Mouse (Mus musculus) stomach, embryonic 15.5 days (tissue): ENCODE measurements around the gene Fzd7. TPM values are rescaled to one million over a fixed set of nuclear protein-coding genes. Genes with fewer than 3 reads are reported as not detected.

Experiments used
- ATAC-seq: fragments of 200-750 bp; cut with Nextera tagmentation; 2 replicates; pipeline ENCODE4 v1.8.0; 2017; ENCODE audit warnings: low read depth, moderate number of reproducible peaks, moderate TSS enrichment; ENCODE audit not compliant: insufficient read depth, low FRiP score
- H3K27ac ChIP-seq: fragments of 300-500 bp; sonication (generic); 2 replicates; pipeline ENCODE4 v1.5.1; 2015; ENCODE audit warnings: mild to moderate bottlenecking, inconsistent platforms
- H3K27me3 ChIP-seq: fragments of 300-500 bp; sonication (generic); replicated peaks from 2 replicates; pipeline ENCODE4 v1.6.1; 2015; ENCODE audit warnings: inconsistent platforms
- H3K36me3 ChIP-seq: fragments of 300-500 bp; sonication (generic); 2 replicates; pipeline ENCODE4 v1.6.1; 2015; ENCODE audit warnings: inconsistent platforms
- H3K4me1 ChIP-seq: fragments of 300-500 bp; sonication (generic); 2 replicates; pipeline ENCODE4 v1.6.1; 2015; ENCODE audit warnings: inconsistent platforms
- H3K4me2 ChIP-seq: fragments of 300-500 bp; sonication (generic); 2 replicates; pipeline ENCODE4 v1.6.1; 2015; ENCODE audit warnings: mild to moderate bottlenecking, inconsistent platforms
- H3K4me3 ChIP-seq: fragments of 300-500 bp; sonication (generic); replicated peaks from 2 replicates; pipeline ENCODE4 v1.5.1; 2015; ENCODE audit warnings: inconsistent platforms
- H3K9ac ChIP-seq: fragments of 300-500 bp; sonication (generic); 2 replicates; pipeline ENCODE4 v1.6.1; 2015; ENCODE audit warnings: inconsistent platforms
- H3K9me3 ChIP-seq: fragments of 300-500 bp; sonication (generic); 2 replicates; pipeline ENCODE4 v1.6.1; 2016; ENCODE audit warnings: inconsistent platforms
- WGBS: fragments of 180-500 bp; shearing (Covaris S2); methylation state at CpG from one replicate; pipeline ENCODE4 v1.1.7; 2015; 5-methylcytosine and 5-hydroxymethylcytosine counted together
- polyA plus RNA-seq: library from polyadenylated mRNA; unstranded; fragments of >200 nt; fragmentation: Nextera tagmentation; extraction: Ambion mirVana; gene quantifications from 2 replicates; pipeline ENCODE4 v1.2.1, GENCODE M21; 2015

Fzd7 gene
- polyA plus RNA-seq, 1 experiment from 2014 or later, result 7.7 TPM

- no peak for ATAC-seq
- Histone ChIP-seq H3K27ac (no peak overlapping the region), H3K4me3 (no peak overlapping the region), H3K9me3 (no peaks in the 10 kb centered on the region), H3K4me1 (peaks cover 17% of the 10 kb centered on the region), H3K9ac (no peak overlapping the region), H3K27me3 (no peaks in the 10 kb centered on the region), H3K4me2 (no peak overlapping the region), H3K36me3 (no peaks in the 10 kb centered on the region)
- 16% methylated on average over 9 of the region's 11 CpGs for WGBS
Observed at GRCm38 (mm10) chr1:59472368-59473180, 9.7 kb upstream of the Fzd7 start.

- H3K4me3 ChIP-seq, result no peak overlapping the region
- H3K27me3 ChIP-seq, result no peaks in the 10 kb centered on the region
- H3K27ac ChIP-seq, result no peak overlapping the region
- 15% methylated on average over 4 of the region's 4 CpGs for WGBS
- no peak for ATAC-seq
- H3K9ac ChIP-seq, result no peak overlapping the region
- peaks cover 17% of the 10 kb centered on the region for H3K4me1 ChIP-seq
- no peak overlapping the region for H3K4me2 ChIP-seq
- H3K36me3 ChIP-seq, result no peaks in the 10 kb centered on the region
- no peaks in the 10 kb centered on the region for H3K9me3 ChIP-seq
Observed at GRCm38 (mm10) chr1:59473181-59473555, 9.1 kb upstream of the Fzd7 start.

DNA sequence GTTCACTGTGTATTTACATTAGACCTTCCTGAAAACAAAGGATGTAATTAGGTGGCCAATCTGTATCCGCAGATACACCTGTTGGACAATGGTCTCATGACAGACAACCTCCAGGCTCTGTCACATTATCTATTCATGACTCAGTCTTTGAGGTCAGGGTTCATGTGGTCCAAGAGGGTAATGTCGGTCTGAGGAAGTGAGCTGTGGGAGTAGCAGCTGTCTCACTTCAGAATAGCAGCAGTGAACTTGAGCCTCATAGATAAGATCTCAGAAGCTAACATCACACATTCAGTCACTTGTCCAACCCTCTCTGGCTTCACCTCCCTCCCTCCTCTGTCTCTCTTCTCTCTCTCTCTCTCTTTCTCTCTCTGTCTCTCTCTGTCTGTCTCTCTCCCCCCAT is 6.6 kb upstream of the Fzd7 start:
- Histone ChIP-seq H3K4me1 (peaks cover 19% of the 10 kb centered on the region), H3K36me3 (no peaks in the 10 kb centered on the region), H3K4me3 (no peak overlapping the region), H3K27ac (no peak overlapping the region), H3K9me3 (no peaks in the 10 kb centered on the region), H3K9ac (no peak overlapping the region), H3K27me3 (no peaks in the 10 kb centered on the region), H3K4me2 (no peak overlapping the region)
- 21% methylated on average over 2 of the region's 2 CpGs for WGBS
- ATAC-seq, result no peak

GRCm38 (mm10) chr1:59478911-59479310 is 3.3 kb upstream of the Fzd7 start:
- no peak overlapping the region for H3K9ac ChIP-seq
- H3K27me3 ChIP-seq, result no peaks in the 10 kb centered on the region
- ATAC-seq, result no peak
- H3K4me1 ChIP-seq, result peaks cover 17% of the 10 kb centered on the region
- H3K4me2 ChIP-seq, result no peak overlapping the region
- H3K36me3 ChIP-seq, result no peaks in the 10 kb centered on the region
- WGBS, result 64% methylated on average over 3 of the region's 3 CpGs
- no peak overlapping the region for H3K4me3 ChIP-seq
- H3K9me3 ChIP-seq, result no peaks in the 10 kb centered on the region
- H3K27ac ChIP-seq, result no peak overlapping the region

DNA sequence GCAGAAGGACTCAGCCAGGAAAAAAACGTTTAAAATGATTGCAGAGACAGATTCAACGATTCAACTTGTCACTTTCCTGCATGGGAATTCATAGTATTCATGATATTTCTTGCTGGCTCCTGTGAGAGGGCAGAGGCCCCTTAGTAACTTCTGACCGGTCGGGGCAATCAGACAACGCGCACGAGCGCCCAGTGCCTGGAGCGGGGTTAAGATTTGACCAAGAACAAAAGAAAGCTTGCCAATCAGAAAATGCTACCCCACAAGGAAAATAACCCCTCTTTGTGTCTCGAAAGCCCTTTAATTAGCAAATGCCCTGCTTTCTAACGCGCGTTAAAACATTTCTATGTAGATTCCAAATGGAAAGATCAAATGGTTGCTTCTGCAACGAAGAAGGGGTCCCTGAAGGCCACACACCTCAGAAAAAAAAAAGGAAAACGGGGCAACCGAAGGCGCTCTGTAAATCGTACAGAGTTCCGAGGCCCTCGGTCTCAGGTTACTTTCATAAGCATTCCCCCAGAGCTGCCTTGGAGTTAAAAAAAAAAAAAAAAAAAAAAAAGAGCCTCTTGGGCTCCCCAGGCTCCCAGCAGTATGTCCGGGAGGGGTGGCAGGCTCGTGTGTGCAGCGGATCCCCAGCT is 1.3 kb upstream of the Fzd7 start:
- WGBS, result 3% methylated on average over 23 of the region's 23 CpGs

GRCm38 (mm10) chr1:59481456-59482291 is 550 bp upstream of the Fzd7 start:
- Histone ChIP-seq H3K9ac (peak overlapping the region; percentile 80), H3K9me3 (no peaks in the 10 kb centered on the region), H3K27ac (peak overlapping the region; percentile 98), H3K27me3 (no peaks in the 10 kb centered on the region), H3K4me1 (peaks cover 28% of the 10 kb centered on the region), H3K36me3 (no peaks in the 10 kb centered on the region), H3K4me3 (peak overlapping the region; percentile 77), H3K4me2 (peak overlapping the region; percentile 98)
- peak; percentile 94 for ATAC-seq
- under 1% methylated on average over 53 of the region's 57 CpGs for WGBS

More for the DNA sequence above, 1.3 kb upstream of the Fzd7 start:
- Histone ChIP-seq H3K27ac (peak overlapping the region; percentile 98), H3K36me3 (no peaks in the 10 kb centered on the region), H3K27me3 (no peaks in the 10 kb centered on the region), H3K4me1 (peaks cover 28% of the 10 kb centered on the region), H3K9me3 (no peaks in the 10 kb centered on the region), H3K4me2 (peak overlapping the region; percentile 78), H3K9ac (peak overlapping the region; percentile 11; the same call in 1 of the 2 replicates), H3K4me3 (peak overlapping the region; percentile 77)
- no peak; the same call in 1 of the 2 replicates for ATAC-seq

DNA sequence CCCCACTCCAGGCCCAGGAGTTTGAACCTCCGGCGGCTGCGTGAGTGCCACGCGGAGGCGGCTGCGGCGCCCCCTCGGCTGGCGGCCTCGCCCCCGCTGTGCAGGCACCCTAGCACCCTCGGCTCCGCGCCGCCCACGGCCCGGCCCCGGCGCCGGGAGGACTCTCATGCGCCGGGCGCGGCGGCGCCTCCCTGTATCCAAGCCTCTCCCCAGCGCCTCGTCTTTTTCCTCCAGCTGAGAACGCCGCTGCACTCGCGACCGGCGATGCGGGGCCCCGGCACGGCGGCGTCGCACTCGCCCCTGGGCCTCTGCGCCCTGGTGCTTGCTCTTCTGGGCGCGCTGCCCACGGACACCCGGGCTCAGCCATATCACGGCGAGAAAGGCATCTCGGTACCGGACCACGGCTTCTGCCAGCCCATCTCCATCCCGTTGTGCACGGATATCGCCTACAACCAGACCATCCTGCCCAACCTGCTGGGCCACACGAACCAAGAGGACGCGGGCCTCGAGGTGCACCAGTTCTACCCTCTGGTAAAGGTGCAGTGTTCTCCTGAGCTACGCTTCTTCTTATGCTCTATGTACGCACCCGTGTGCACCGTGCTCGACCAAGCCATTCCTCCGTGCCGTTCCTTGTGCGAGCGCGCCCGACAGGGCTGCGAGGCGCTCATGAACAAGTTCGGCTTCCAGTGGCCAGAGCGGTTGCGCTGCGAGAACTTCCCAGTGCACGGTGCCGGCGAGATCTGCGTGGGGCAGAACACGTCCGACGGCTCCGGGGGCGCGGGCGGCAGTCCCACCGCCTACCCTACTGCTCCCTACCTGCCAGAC is 684 bp downstream of the Fzd7 start:
- peak overlapping the region; percentile 80 for H3K9ac ChIP-seq
- no peaks in the 10 kb centered on the region for H3K9me3 ChIP-seq
- H3K4me1 ChIP-seq, result peaks cover 40% of the 10 kb centered on the region
- no peaks in the 10 kb centered on the region for H3K27me3 ChIP-seq
- WGBS, result under 1% methylated on average over 87 of the region's 88 CpGs
- H3K4me2 ChIP-seq, result peak overlapping the region; percentile 98
- peak overlapping the region; percentile 97 for H3K27ac ChIP-seq
- H3K36me3 ChIP-seq, result no peaks in the 10 kb centered on the region
- peak overlapping the region; percentile 77 for H3K4me3 ChIP-seq
- ATAC-seq, result no peak

DNA sequence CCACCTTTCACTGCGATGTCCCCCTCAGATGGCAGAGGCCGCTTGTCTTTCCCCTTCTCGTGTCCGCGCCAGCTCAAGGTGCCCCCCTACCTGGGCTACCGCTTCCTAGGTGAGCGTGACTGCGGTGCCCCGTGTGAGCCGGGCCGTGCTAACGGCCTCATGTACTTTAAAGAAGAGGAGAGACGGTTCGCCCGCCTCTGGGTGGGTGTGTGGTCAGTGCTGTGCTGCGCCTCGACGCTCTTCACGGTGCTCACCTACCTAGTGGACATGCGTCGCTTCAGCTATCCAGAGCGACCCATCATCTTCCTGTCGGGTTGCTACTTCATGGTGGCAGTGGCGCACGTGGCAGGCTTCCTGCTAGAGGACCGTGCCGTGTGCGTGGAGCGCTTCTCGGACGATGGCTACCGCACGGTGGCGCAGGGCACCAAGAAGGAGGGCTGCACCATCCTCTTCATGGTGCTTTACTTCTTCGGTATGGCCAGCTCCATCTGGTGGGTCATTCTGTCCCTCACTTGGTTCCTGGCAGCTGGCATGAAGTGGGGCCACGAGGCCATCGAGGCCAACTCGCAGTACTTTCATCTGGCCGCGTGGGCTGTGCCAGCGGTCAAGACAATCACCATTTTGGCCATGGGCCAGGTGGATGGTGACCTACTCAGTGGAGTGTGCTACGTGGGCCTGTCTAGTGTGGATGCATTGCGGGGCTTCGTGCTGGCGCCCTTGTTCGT is 1.5 kb downstream of the Fzd7 start:
- H3K4me2 ChIP-seq, result peak overlapping the region; percentile 98
- peak overlapping the region; percentile 80 for H3K9ac ChIP-seq
- no peak for ATAC-seq
- H3K4me1 ChIP-seq, result peaks cover 45% of the 10 kb centered on the region
- H3K9me3 ChIP-seq, result no peaks in the 10 kb centered on the region
- 1% methylated on average over 46 of the region's 46 CpGs for WGBS
- peak overlapping the region; percentile 97 for H3K27ac ChIP-seq
- peak overlapping the region; percentile 77 for H3K4me3 ChIP-seq
- H3K36me3 ChIP-seq, result no peaks in the 10 kb centered on the region
- H3K27me3 ChIP-seq, result no peaks in the 10 kb centered on the region

DNA sequence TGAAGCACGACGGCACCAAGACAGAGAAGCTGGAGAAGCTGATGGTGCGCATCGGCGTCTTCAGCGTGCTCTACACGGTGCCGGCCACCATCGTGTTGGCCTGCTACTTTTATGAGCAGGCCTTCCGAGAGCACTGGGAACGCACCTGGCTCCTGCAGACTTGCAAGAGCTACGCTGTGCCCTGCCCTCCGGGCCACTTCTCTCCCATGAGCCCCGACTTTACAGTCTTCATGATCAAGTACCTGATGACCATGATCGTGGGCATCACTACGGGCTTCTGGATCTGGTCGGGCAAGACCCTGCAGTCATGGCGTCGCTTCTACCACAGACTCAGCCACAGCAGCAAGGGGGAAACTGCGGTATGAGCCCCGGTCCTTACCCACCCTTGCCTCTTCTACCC is 2.1 kb downstream of the Fzd7 start:
- Histone ChIP-seq H3K36me3 (no peaks in the 10 kb centered on the region), H3K4me3 (peak overlapping the region; percentile 77), H3K4me1 (peaks cover 52% of the 10 kb centered on the region), H3K27ac (peak overlapping the region; percentile 27; the same call in 1 of the 2 replicates), H3K9me3 (no peaks in the 10 kb centered on the region), H3K27me3 (no peaks in the 10 kb centered on the region), H3K9ac (peak overlapping the region; percentile 29; the same call in 1 of the 2 replicates), H3K4me2 (peak overlapping the region; percentile 98)
- 11% methylated on average over 21 of the region's 21 CpGs for WGBS
- no peak for ATAC-seq

DNA sequence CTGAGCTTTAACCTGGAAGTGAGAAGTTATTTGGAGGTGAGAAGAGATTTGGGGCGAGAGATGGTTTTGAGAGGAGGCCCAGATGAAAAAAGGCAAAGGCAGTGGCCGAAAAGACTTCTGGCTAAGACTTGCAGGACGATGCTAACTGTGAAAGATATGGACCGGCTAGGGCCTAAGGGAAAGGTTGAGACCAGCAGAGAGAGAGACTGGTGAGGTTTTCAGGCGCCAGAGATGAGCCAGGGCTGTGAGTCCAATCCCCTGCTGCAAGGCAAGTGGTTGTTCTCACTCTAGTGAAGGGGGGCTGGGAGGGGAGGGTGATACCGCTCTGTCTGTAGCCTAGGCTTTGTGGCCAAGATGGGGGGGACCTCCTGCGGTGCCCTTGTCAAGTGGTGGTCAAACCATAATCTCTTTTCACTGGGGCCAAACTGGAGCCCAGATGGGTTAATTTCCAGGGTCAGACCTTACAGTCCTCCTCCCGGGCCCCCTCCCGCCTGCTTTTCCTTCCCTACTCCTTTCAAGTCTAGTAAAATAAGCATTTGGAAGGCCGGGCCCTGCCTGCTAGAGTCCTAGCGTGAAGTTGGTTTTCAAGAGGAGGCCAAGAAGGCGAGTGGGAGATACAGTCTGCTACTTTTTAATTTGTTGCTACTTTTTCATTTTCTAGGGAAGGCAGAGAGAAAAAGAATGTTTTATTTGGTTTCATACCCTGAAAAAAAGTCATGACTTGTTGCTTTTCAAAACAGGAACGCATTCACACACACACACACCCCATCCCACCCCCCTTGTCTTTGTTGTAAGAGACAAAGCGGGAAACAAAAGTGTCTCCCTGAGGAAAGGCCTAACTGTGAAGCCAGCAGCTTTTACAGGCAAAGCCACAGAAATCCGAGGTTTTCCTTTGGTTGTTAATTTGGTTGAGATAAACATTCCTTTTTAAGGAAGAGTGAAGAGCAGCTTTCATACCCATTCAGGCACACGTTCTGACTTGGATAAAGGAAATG is 2.9 kb downstream of the Fzd7 start:
- peak overlapping the region; percentile 27 for H3K27ac ChIP-seq
- H3K4me3 ChIP-seq, result peak overlapping the region; percentile 77
- peaks cover 55% of the 10 kb centered on the region for H3K4me1 ChIP-seq
- 12% methylated on average over 16 of the region's 16 CpGs for WGBS
- no peaks in the 10 kb centered on the region for H3K9me3 ChIP-seq
- H3K9ac ChIP-seq, result peak overlapping the region; percentile 29
- ATAC-seq, result no peak
- no peaks in the 10 kb centered on the region for H3K27me3 ChIP-seq
- H3K36me3 ChIP-seq, result no peaks in the 10 kb centered on the region
- H3K4me2 ChIP-seq, result peak overlapping the region; percentile 98
